Mouse (Mus musculus) olfactory bulb, adult 2 months (tissue): ENCODE results near the gene Etl4. TPM values are rescaled to one million over a fixed set of nuclear protein-coding genes. Genes with fewer than 3 reads are reported as not detected.

ENCODE experiments used
- H3K27ac ChIP-seq: fragments of 200-500 bp; 2 replicates; pipeline ENCODE4 v1.5.1; 2012; ENCODE audit warnings: low read depth, low read length; ENCODE audit not compliant: insufficient read depth
- H3K4me1 ChIP-seq: fragments of 200-500 bp; 2 replicates; pipeline ENCODE4 v1.6.1; 2012; ENCODE audit warnings: low read length; ENCODE audit not compliant: control insufficient read depth, insufficient read depth
- H3K4me3 ChIP-seq: fragments of 200-500 bp; 2 replicates; pipeline ENCODE4 v1.5.1; 2012; ENCODE audit warnings: mild to moderate bottlenecking, low read depth, low read length, moderate library complexity; ENCODE audit not compliant: insufficient read depth
- CTCF ChIP-seq: fragments of 200-500 bp; IDR thresholded peaks from 2 replicates; pipeline ENCODE4 v1.5.1; 2012; ENCODE audit warnings: low read depth, mild to moderate bottlenecking, low read length, moderate library complexity; ENCODE audit not compliant: insufficient read depth
- POLR2A ChIP-seq: fragments of 200-500 bp; IDR thresholded peaks from 2 replicates; pipeline ENCODE4 v1.6.1; 2012; ENCODE audit warnings: mild to moderate bottlenecking, low read depth, low read length, moderate library complexity; ENCODE audit not compliant: insufficient read depth
- WGBS: fragments of 180-500 bp; shearing (Covaris S2); methylation state at CpG from one replicate; pipeline ENCODE4 v1.1.7; 2018; 5-methylcytosine and 5-hydroxymethylcytosine counted together
- polyA plus RNA-seq: library from polyadenylated mRNA; stranded (reverse); fragments of >200 nt; gene quantifications from 2 replicates; pipeline ENCODE4 v1.2.4, GENCODE M21; 2012; ENCODE audit warnings: low replicate concordance; ENCODE audit not compliant: missing spikeins, insufficient read depth, insufficient read length

Gene Etl4
- polyA plus RNA-seq, 1 experiment: not detected

- no peak overlapping the region for H3K4me3 ChIP-seq
- WGBS: 85% methylated on average over 2 of the region's 2 CpGs
- H3K27ac ChIP-seq: no peak overlapping the region
- TF ChIP-seq POLR2A (no peak), CTCF (no peak)
- no peaks in the 10 kb centered on the region for H3K4me1 ChIP-seq
Observed at GRCm38 (mm10) chr2:20284425-20284824, 374.8 kb downstream of the Etl4 start.

- WGBS: 70% methylated on average over 4 of the region's 4 CpGs
- no peak for TF ChIP-seq POLR2A
- no peak for TF ChIP-seq CTCF
- Histone ChIP-seq H3K27ac (no peak overlapping the region), H3K4me1 (no peaks in the 10 kb centered on the region), H3K4me3 (no peak overlapping the region)
Observed at GRCm38 (mm10) chr2:20290982-20291740, 381.6 kb downstream of the Etl4 start.

GRCm38 (mm10) chr2:20291741-20292110, 382.1 kb downstream of the Etl4 start:
- H3K4me1 ChIP-seq: no peaks in the 10 kb centered on the region
- 66% methylated on average over 2 of the region's 2 CpGs for WGBS
- TF ChIP-seq CTCF (no peak), POLR2A (no peak)
- no peak overlapping the region for H3K4me3 ChIP-seq
- no peak overlapping the region for H3K27ac ChIP-seq

- no peak overlapping the region for H3K27ac ChIP-seq
Observed at GRCm38 (mm10) chr2:20293336-20293735, 383.8 kb downstream of the Etl4 start.

GRCm38 (mm10) chr2:20294596-20294995, 385.0 kb downstream of the Etl4 start:
- TF ChIP-seq CTCF (no peak), POLR2A (no peak)
- 39% methylated on average over 4 of the region's 4 CpGs for WGBS
- no peak overlapping the region for H3K27ac ChIP-seq
- no peaks in the 10 kb centered on the region for H3K4me1 ChIP-seq
- no peak overlapping the region for H3K4me3 ChIP-seq

More at GRCm38 (mm10) chr2:20293336-20293735, 383.8 kb downstream of the Etl4 start:
- Histone ChIP-seq H3K4me3 (no peak overlapping the region), H3K4me1 (no peaks in the 10 kb centered on the region)
- 78% methylated on average over 8 of the region's 8 CpGs for WGBS
- TF ChIP-seq CTCF: no peak
- no peak for TF ChIP-seq POLR2A

GRCm38 (mm10) chr2:20302517-20302916, 392.9 kb downstream of the Etl4 start:
- Histone ChIP-seq H3K4me3 (no peak overlapping the region), H3K27ac (no peak overlapping the region), H3K4me1 (no peaks in the 10 kb centered on the region)
- TF ChIP-seq CTCF (no peak), POLR2A (no peak)
- 90% methylated on average over 3 of the region's 3 CpGs for WGBS

- WGBS: 62% methylated on average over 1 of the region's 1 CpGs
- Histone ChIP-seq H3K4me3 (no peak overlapping the region), H3K4me1 (no peaks in the 10 kb centered on the region), H3K27ac (no peak overlapping the region)
- TF ChIP-seq CTCF (no peak), POLR2A (no peak)
Observed at GRCm38 (mm10) chr2:20324954-20325353, 415.4 kb downstream of the Etl4 start.

- no peak overlapping the region for H3K27ac ChIP-seq
- peaks cover 3% of the 10 kb centered on the region for H3K4me1 ChIP-seq
- TF ChIP-seq CTCF (no peak), POLR2A (no peak)
- H3K4me3 ChIP-seq: no peak overlapping the region
- WGBS: 85% methylated on average over 6 of the region's 6 CpGs
Observed at GRCm38 (mm10) chr2:20336176-20336575, 426.6 kb downstream of the Etl4 start.

GRCm38 (mm10) chr2:20339016-20339734, 429.6 kb downstream of the Etl4 start:
- no peak overlapping the region for H3K27ac ChIP-seq
- 48% methylated on average over 7 of the region's 7 CpGs for WGBS
- peaks cover 3% of the 10 kb centered on the region for H3K4me1 ChIP-seq
- TF ChIP-seq CTCF: no peak
- no peak for TF ChIP-seq POLR2A
- H3K4me3 ChIP-seq: no peak overlapping the region

GRCm38 (mm10) chr2:20339919-20340318, 430.3 kb downstream of the Etl4 start:
- Histone ChIP-seq H3K4me1 (peaks cover 3% of the 10 kb centered on the region), H3K27ac (no peak overlapping the region), H3K4me3 (peak overlapping the region; percentile 14; the same call in 1 of the 2 replicates)
- 8% methylated on average over 12 of the region's 12 CpGs for WGBS
- TF ChIP-seq POLR2A (no peak), CTCF (no peak)
